Mouse (Mus musculus) spleen, adult 2 months (tissue): ENCODE measurements around the gene Dusp18.

Experiments used
- CTCF ChIP-seq: fragments of 200-500 bp; IDR thresholded peaks from 2 replicates; pipeline ENCODE4 v1.5.1; 2011; ENCODE audit warnings: mild to moderate bottlenecking, inconsistent platforms; ENCODE audit not compliant: insufficient read depth, insufficient read length, insufficient replicate concordance; ENCODE audit errors: extremely low read depth
- POLR2A ChIP-seq: fragments of 200-500 bp; IDR thresholded peaks from 2 replicates; pipeline ENCODE4 v1.6.1; 2011; ENCODE audit warnings: low read depth, low read length, inconsistent platforms

DNA sequence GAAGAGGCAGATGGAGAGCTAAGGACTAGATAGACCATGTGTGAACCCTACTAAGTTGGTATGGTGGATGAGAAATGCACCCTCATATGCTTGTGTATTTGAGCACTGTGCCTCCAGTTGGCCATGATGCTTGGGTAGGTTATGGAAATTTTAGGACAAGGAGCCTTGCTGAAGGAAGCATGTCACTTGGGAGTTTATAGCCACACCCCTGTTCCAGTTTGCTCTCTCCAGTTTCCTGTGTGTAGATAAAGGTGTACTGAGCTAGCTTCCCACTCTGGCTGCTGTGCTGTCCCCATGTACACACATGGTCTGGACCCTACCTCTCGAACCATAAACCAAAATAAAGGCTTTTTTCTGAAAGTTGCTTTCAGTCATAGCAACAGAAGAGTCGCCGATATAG lies 40.9 kb upstream of the Dusp18 start:
- TF ChIP-seq POLR2A (no peak), CTCF (no peak)
